Mouse (Mus musculus) ovary, adult 18-20 months (tissue): ENCODE results near the gene Elmod3.
"Not testable (repeated sequence)": the region's sequence is repeated elsewhere in the genome, so short reads cannot be mapped to it uniquely, and the experiment has no call there.

Experiments used
- DNase-seq: peaks from one replicate; pipeline ENCODE4 v3.0.0; 2022; ENCODE audit warnings: low spot score, mixed read lengths

The Elmod3 gene

DNA sequence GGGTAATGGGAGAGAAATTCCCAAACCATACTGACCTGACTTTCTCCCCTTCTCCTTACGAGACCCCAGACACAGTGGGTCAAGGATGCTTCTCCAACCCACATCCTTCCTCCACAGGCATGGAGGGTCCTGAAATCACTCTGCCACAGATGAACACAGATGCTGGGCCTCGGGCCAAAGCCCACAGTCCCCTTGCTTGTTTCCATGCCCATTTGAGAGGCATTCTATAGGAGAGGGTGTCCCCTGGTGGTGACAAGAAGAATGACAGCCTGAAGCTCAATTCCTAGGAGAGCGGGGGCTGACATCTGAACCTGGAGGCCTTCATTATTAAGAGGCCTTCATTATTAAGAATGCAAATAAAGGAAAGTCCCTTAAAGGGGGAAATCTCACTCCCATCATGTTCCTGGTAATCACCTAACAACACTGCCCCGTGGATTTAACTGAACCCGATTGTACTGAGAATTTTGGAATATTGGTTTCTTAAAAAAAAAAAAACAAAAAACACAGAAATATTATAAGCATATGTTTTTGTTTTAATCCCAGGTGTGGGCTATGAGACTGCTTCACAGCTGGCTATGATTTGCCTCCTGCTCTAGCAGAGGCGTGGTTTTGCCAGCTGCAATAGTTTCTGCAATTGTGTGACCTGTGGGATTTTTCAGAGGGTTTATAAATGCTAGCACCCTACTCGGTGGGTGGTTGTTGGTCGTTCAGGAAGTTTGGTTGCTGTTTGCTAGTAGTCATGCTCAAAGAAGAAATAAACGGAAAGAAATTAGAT is 64.0 kb downstream of the Elmod3 start:
- DNase-seq = no peak

DNA sequence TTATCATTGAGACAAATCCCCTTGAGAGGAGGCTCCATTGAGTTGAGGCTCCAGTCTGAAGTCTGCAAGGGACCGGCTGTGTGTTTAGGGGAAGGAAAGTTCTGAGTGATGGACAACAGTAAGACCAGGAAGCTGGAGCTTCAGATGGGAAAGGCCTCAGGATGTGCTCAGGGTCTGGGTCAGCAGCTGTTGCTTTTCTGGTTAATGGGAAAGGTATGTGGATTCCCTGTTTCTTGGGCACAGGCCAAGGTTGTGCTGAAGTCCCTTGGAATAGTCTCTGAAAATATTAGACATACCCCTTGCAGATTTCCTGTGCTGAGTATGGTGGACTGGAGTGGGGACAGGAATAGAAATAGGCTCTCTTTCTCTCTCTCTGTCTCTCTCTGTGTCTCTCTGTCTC is 64.7 kb downstream of the Elmod3 start:
- not testable (repeated sequence) for DNase-seq

DNA sequence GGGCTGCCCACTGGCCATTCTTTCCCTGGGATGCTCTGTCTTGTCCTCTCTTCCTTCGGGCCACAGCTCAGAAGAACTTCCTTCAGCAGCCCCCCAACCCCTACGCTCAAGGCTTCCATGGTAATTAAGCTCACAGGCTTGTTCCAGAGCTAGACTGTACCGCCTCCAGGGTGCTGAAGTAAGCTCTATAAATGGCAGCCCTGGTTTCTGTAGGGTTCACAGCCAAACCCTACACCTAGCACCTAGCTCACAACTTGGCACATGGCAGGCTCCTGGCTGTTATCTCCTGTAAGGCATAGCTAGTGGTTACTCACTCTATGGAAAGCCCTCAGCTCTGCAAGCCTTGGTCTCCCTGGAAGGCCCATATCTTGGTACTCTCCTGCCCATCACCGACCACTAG is 65.6 kb downstream of the Elmod3 start:
- no peak for DNase-seq

DNA sequence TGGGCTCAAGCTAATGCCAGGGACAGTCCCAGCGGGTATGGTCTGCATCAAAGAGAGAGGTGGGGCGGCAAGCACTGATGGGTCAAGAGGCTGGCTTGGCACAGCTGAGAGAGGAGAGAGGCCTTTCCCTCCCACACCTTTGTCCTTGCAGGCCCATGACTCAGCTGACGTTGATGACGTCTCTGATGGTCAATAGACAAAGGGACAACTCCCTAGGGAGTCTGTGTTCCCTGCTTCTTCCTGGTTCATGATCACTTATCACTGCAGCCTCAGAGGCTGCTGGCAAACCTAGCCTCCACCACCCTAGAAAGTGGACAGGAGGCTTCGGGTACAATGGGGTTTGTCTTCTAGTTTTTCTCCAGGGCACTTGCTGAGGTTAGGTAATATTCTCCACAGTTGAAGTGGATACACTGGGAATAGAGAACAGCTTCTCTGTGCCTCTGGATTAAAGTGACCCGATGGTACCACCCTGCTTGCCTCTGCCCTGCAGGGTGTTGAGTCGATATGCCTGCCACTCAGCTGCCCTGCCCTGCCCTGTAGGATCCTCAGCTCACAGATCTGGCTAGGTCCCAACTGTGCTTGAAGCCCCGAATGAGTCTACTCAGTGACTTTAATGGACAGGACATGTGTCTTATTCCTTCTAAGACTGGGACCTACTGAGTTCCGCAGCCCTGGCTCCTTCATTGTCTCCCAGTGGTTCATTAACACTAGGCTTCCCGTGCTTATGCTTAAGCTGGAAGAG is 69.6 kb downstream of the Elmod3 start:
- peak; percentile 44 for DNase-seq

DNA sequence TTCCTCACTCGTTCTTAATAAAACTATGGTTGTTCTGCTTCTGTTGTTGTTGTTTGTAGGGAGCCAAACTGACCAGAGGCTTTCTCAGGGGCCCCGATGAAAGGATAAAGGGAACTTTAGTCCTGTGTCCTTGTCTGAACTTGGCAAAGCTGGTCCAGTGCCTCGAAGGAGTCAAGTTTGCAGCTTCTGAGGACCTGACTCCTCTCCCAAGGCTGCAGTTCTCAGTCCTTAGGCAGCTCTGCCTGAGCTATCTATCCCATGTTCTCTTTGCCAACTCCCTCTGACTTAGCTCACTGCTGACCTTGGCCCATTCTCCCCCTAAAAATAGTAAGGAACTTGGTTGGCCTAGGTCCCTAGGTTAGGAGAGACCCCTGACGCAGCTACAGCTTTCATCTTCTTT is 71.1 kb downstream of the Elmod3 start:
- DNase-seq = peak; percentile 60

DNA sequence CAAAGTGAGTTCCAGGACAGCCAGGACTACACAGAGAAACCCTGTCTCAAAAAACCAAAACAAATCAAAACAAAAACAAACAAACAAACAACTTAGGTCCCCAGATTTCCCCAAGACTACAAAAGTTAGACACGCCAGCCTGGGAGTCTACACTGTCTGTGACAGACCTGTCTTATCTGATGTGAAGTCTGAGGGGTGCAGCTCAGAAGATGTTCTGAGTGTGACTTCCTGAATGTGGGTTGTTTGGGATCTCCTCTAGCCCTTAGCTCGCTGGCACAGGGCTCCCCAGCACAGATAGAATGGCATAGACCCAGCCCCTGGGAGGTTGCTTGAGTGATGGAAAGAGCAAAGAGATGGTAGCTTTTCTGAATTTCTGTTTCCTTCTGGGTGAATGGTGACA is 74.1 kb downstream of the Elmod3 start:
- no peak for DNase-seq

DNA sequence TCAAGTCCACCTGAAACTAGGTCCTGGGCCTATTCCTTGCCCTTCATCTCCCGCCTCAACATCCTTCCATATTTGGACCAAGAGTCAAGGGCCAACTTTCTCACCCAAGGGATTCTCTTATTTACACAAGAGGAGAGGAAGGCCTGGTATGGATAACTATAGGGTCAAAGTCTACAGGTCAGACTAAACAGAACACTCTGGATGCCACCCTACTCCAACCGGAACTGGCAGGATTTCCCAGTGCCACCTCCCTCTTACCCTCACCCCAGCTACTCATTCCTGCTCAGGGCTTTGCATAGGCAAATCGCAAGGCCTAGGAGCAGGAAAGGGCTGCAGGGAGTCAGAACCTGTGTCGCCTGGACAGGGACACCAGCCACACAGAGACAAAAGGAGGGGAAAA is 75.0 kb downstream of the Elmod3 start:
- DNase-seq = no peak

DNA sequence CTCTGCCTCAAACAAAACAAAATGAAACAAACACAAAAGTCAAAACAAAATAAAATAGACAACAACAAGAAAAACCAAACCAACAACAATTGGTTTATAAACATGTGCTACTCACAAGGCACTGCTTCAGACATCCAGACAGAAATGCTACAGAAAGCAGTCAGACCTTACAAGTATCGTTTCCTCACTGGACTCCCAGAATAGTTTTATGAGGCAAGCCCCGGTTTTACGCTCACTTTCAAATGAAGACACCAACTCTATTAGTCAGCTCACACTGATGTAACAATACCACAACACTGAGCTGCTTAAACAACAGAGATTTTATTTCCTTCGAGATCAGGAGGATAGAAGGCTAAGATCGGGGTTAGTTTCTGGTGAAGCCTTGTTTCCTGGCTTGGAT is 75.9 kb downstream of the Elmod3 start:
- DNase-seq = no peak

DNA sequence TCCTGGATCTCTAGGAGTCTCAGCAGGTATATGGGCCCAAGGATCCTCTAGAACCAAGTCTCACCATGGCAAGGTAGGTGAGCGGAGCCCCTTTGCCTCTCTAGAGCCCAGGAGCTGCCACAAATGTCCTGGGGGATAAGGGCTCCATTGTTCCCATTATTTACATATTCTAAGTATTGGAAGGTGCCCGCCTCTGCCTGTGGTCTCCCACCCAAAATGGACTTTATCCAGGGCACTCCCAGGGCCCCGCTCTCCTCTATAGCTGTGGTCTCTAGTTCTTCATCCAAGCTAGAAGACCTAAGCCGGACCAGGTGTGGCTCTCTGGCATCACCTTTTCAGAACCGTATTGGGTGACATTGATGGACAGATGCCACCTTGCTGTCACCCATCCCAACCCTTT is 76.6 kb downstream of the Elmod3 start, which contains the start of gene Sh2d6:
TSS of gene Sh2d6 (minus strand) at position 101 of the 400 bp plus-strand sequence.
- DNase-seq = no peak

DNA sequence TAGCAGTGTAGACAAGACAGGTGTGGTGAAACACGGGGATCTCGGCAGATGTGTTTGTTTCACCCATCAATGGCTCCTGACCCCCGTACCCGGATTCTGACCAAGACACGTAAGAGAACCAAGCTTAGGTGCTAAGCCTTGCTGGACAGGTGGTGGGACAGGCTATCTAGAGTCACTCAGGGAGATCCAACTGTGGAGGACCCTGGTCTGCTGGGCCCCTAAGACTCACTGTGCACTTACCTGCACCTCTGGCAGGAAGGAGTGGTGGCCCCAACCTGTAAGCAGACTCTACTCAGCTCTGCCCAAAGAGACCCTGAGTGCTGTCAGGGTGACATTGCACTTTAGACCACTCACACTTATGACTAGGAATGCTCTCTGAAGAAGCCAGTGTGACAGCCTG is 77.3 kb downstream of the Elmod3 start:
- DNase-seq = no peak

DNA sequence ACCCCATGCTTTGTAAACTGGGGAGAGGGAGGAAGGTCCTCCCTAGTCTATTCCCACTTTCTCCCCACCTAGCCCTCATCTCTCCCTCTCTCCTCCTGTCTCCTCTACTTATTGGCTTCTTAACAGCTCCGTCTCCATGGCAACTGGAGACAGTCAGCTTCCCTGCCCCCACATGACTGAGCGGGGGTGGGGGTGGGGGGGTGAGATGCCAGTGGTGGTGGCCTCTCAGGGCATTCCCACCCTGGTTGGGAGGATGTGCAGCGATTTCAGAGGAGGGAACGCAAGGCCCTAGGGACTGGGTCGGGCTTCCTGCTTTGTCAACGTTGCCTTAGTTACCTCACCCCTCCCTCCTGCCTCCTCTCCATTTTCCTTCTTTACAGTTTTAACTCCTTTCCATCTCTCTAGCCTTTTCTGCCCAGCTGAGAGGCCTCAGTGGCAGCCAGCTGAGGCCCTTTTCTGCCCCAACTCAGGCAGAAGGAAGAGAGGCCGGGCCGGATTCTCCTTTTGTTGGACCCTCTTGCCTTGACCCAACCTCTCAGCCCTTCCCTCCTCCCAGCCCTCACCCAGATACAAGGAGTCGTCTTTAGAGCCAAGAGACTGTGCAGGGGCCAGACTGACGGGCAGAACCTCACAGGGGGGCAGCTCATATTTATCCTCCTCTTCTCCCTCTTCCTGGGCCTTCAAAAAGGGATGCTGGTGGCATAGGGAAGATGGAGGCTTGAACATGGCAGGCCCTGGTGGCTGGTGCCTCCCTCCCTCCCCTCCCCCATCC is 78.1 kb downstream of the Elmod3 start:
- no peak for DNase-seq

DNA sequence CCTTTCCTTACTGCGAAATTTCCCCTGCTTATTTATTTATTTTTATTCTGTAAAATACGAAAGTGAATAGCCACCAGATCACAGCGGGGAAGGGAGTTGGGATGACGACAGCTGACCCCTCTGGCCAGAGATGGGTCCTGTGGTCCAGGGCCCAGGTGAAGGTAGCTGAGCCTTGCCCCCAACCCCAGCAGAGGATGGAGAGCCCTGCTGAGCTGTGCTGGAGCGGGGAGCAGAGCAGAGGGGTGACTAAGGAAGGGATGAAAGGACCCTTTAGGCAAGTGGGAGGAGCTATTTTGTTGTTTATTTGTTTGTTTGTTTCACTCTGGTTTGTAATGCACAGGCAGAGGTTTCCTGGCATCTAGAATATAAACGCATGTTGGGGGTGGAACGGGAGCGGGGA is 78.9 kb downstream of the Elmod3 start:
- DNase-seq = no peak

DNA sequence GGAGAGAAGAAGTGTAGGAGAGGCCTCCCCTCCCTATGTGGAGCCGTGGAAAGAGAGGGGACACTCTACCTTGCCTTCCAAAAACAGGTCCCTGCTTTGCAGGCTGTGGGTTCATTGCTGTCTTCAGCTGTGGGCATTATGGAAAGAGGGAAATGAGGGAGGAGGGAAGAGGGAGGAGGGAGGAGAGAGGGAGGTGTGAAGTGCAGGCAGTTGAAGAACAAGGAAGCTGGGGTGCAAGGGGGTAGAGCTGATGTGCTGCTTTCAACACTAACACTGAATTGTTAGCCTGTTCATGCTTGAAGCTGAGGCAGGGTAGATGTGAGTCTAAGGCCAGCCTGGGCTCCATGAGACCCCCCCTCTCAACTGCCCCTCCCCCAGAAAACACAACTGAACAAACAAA is 79.4 kb downstream of the Elmod3 start:
- DNase-seq = no peak
